Mouse (Mus musculus): ENCODE results near the gene Prkg1.

The Prkg1 gene

GRCm38 (mm10) chr19:31082662-31083429 lies 682.0 kb downstream of the Prkg1 start, which contains the start of gene Cstf2t:
Cstf2t (plus strand) TSS chr19:31082837.
- ATAC-seq (ENCODE audit: insufficient number of reproducible peaks, low FRiP score, low TSS enrichment): peak; percentile 98

GRCm38 (mm10) chr19:31082226-31082625 lies 682.6 kb downstream of the Prkg1 start:
- ATAC-seq (ENCODE audit: insufficient number of reproducible peaks, low FRiP score, low TSS enrichment): no peak

GRCm38 (mm10) chr19:31078241-31078640 lies 686.6 kb downstream of the Prkg1 start:
- ATAC-seq (ENCODE audit: insufficient number of reproducible peaks, low FRiP score, low TSS enrichment): no peak

GRCm38 (mm10) chr19:31076106-31076505 lies 688.7 kb downstream of the Prkg1 start:
- ATAC-seq (ENCODE audit: insufficient number of reproducible peaks, low FRiP score, low TSS enrichment): no peak

- no peak for ATAC-seq (ENCODE audit: insufficient number of reproducible peaks, low FRiP score, low TSS enrichment)
Observed at GRCm38 (mm10) chr19:31074717-31075063, 690.1 kb downstream of the Prkg1 start.

GRCm38 (mm10) chr19:31073959-31074716 lies 690.7 kb downstream of the Prkg1 start:
- no peak for ATAC-seq (ENCODE audit: insufficient number of reproducible peaks, low FRiP score, low TSS enrichment)

GRCm38 (mm10) chr19:31065206-31065781 lies 699.5 kb downstream of the Prkg1 start:
- no peak for ATAC-seq (ENCODE audit: insufficient number of reproducible peaks, low FRiP score, low TSS enrichment)

- ATAC-seq (ENCODE audit: insufficient number of reproducible peaks, low FRiP score, low TSS enrichment): no peak
Observed at GRCm38 (mm10) chr19:31064740-31065139, 700.1 kb downstream of the Prkg1 start.

GRCm38 (mm10) chr19:31046601-31047000 lies 718.2 kb downstream of the Prkg1 start:
- no peak for ATAC-seq (ENCODE audit: insufficient number of reproducible peaks, low FRiP score, low TSS enrichment)

- no peak for ATAC-seq (ENCODE audit: insufficient number of reproducible peaks, low FRiP score, low TSS enrichment)
Observed at GRCm38 (mm10) chr19:31040948-31041847, 723.6 kb downstream of the Prkg1 start.

GRCm38 (mm10) chr19:31038951-31039350 lies 725.9 kb downstream of the Prkg1 start:
- ATAC-seq (ENCODE audit: insufficient number of reproducible peaks, low FRiP score, low TSS enrichment): no peak

GRCm38 (mm10) chr19:31031596-31031995 lies 733.2 kb downstream of the Prkg1 start:
- no peak for ATAC-seq (ENCODE audit: insufficient number of reproducible peaks, low FRiP score, low TSS enrichment)

- no peak for ATAC-seq (ENCODE audit: insufficient number of reproducible peaks, low FRiP score, low TSS enrichment)
Observed at GRCm38 (mm10) chr19:31026797-31027196, 738.0 kb downstream of the Prkg1 start.

- no peak for ATAC-seq (ENCODE audit: insufficient number of reproducible peaks, low FRiP score, low TSS enrichment)
Observed at GRCm38 (mm10) chr19:31011528-31012133, 753.2 kb downstream of the Prkg1 start.

GRCm38 (mm10) chr19:30998572-30998971 lies 766.3 kb downstream of the Prkg1 start:
- no peak for ATAC-seq (ENCODE audit: insufficient number of reproducible peaks, low FRiP score, low TSS enrichment)

GRCm38 (mm10) chr19:30990390-30990789 lies 774.4 kb downstream of the Prkg1 start:
- ATAC-seq (ENCODE audit: insufficient number of reproducible peaks, low FRiP score, low TSS enrichment): no peak

GRCm38 (mm10) chr19:30982436-30982835 lies 782.4 kb downstream of the Prkg1 start:
- no peak for ATAC-seq (ENCODE audit: insufficient number of reproducible peaks, low FRiP score, low TSS enrichment)

GRCm38 (mm10) chr19:30978096-30978495 lies 786.7 kb downstream of the Prkg1 start:
- ATAC-seq (ENCODE audit: insufficient number of reproducible peaks, low FRiP score, low TSS enrichment): no peak

GRCm38 (mm10) chr19:30950610-30951009 lies 814.2 kb downstream of the Prkg1 start:
- no peak for ATAC-seq (ENCODE audit: insufficient number of reproducible peaks, low FRiP score, low TSS enrichment)

GRCm38 (mm10) chr19:30948202-30948601 lies 816.6 kb downstream of the Prkg1 start:
- no peak for ATAC-seq (ENCODE audit: insufficient number of reproducible peaks, low FRiP score, low TSS enrichment)

All from cerebellum, adult (tissue).